Mouse (Mus musculus): ENCODE data around the gene Pf4.

GRCm38 (mm10) chr5:90760844-90761243, 11.4 kb upstream of the Pf4 start:
- TF ChIP-seq CTCF (IDR thresholded peaks at IDR 0.05; ENCODE audit: borderline replicate concordance, insufficient read depth, low read length) (no peak), POLR2A (IDR thresholded peaks at IDR 0.05; ENCODE audit: low read depth, low read length) (no peak)
